Mouse (Mus musculus) heart, embryonic 13.5 days (tissue): Measurements from ENCODE around the gene Rhbdd2. TPM values are rescaled to one million over a fixed set of nuclear protein-coding genes. Genes with fewer than 3 reads are reported as not detected.

Source experiments
- ATAC-seq: fragments of 200-750 bp; cut with Nextera tagmentation; 2 replicates; pipeline ENCODE4 v1.8.0; 2017; ENCODE audit warnings: moderate TSS enrichment; ENCODE audit not compliant: insufficient number of reproducible peaks, low FRiP score, low TSS enrichment; ENCODE audit errors: extremely low read depth
- H3K27ac ChIP-seq: fragments of 300-500 bp; sonication (generic); replicated peaks from 2 replicates; pipeline ENCODE4 v1.5.1; 2015; ENCODE audit warnings: moderate library complexity, mild to moderate bottlenecking, inconsistent platforms
- H3K27me3 ChIP-seq: fragments of 300-500 bp; sonication (generic); replicated peaks from 2 replicates; pipeline ENCODE4 v1.6.1; 2015; ENCODE audit warnings: mild to moderate bottlenecking, inconsistent platforms
- H3K36me3 ChIP-seq: fragments of 300-500 bp; sonication (generic); 2 replicates; pipeline ENCODE4 v1.6.1; 2015; ENCODE audit warnings: mild to moderate bottlenecking, inconsistent platforms
- H3K4me1 ChIP-seq: fragments of 300-500 bp; sonication (generic); 2 replicates; pipeline ENCODE4 v1.6.1; 2015; ENCODE audit warnings: inconsistent platforms
- H3K4me2 ChIP-seq: fragments of 300-500 bp; sonication (generic); 2 replicates; pipeline ENCODE4 v1.6.1; 2015; ENCODE audit warnings: inconsistent platforms, mild to moderate bottlenecking, moderate library complexity
- H3K4me3 ChIP-seq: fragments of 300-500 bp; sonication (generic); 2 replicates; pipeline ENCODE4 v1.5.1; 2015; ENCODE audit warnings: moderate library complexity, mild to moderate bottlenecking, inconsistent platforms
- H3K9ac ChIP-seq: fragments of 300-500 bp; sonication (generic); 2 replicates; pipeline ENCODE4 v1.6.1; 2015; ENCODE audit warnings: inconsistent platforms, mild to moderate bottlenecking, moderate library complexity
- H3K9me3 ChIP-seq: fragments of 300-500 bp; sonication (generic); 2 replicates; pipeline ENCODE4 v1.6.1; 2016; ENCODE audit warnings: inconsistent platforms
- WGBS: fragments of 180-500 bp; shearing (Covaris S2); methylation state at CpG from one replicate; pipeline ENCODE4 v1.1.7; 2015; ENCODE audit warnings: mixed read lengths; 5-methylcytosine and 5-hydroxymethylcytosine counted together
- polyA plus RNA-seq: library from polyadenylated mRNA; unstranded; fragments of >200 nt; fragmentation: Nextera tagmentation; extraction: Ambion mirVana; gene quantifications from 2 replicates; pipeline ENCODE4 v1.2.1, GENCODE M21; 2015

Rhbdd2 gene
- polyA plus RNA-seq, 1 experiment from 2014 or later: 32.4 TPM

GRCm38 (mm10) chr5:135645330-135645729 is 12.9 kb downstream of the Rhbdd2 start:
- no peak overlapping the region for H3K4me2 ChIP-seq
- WGBS: 72% methylated on average over 5 of the region's 5 CpGs
- H3K27ac ChIP-seq: no peak overlapping the region
- peaks cover 22% of the 10 kb centered on the region for H3K36me3 ChIP-seq
- H3K4me1 ChIP-seq: no peaks in the 10 kb centered on the region; the same call in 1 of the 2 replicates
- no peaks in the 10 kb centered on the region for H3K27me3 ChIP-seq
- ATAC-seq: no peak
- no peak overlapping the region for H3K9ac ChIP-seq
- H3K4me3 ChIP-seq: no peak overlapping the region
- H3K9me3 ChIP-seq: no peaks in the 10 kb centered on the region

- no peaks in the 10 kb centered on the region for H3K4me1 ChIP-seq
- H3K27ac ChIP-seq: no peak overlapping the region
- no peak overlapping the region for H3K4me2 ChIP-seq
- no peak overlapping the region for H3K4me3 ChIP-seq
- H3K9me3 ChIP-seq: no peaks in the 10 kb centered on the region
- no peak overlapping the region for H3K9ac ChIP-seq
- peaks cover 18% of the 10 kb centered on the region for H3K36me3 ChIP-seq
- WGBS: 80% methylated on average over 6 of the region's 6 CpGs
- no peaks in the 10 kb centered on the region for H3K27me3 ChIP-seq
- no peak for ATAC-seq
Observed at GRCm38 (mm10) chr5:135646038-135646437, 13.6 kb downstream of the Rhbdd2 start.

- WGBS: 64% methylated on average over 9 of the region's 9 CpGs
Observed at GRCm38 (mm10) chr5:135648461-135649308, 16.3 kb downstream of the Rhbdd2 start.

GRCm38 (mm10) chr5:135649309-135649633 is 16.9 kb downstream of the Rhbdd2 start:
- Histone ChIP-seq H3K27me3 (no peaks in the 10 kb centered on the region), H3K9ac (no peak overlapping the region), H3K4me2 (no peak overlapping the region), H3K9me3 (no peaks in the 10 kb centered on the region), H3K36me3 (no peaks in the 10 kb centered on the region), H3K4me1 (no peaks in the 10 kb centered on the region), H3K27ac (no peak overlapping the region), H3K4me3 (no peak overlapping the region)
- 77% methylated on average over 1 of the region's 1 CpGs for WGBS
- no peak for ATAC-seq

More at GRCm38 (mm10) chr5:135648461-135649308, 16.3 kb downstream of the Rhbdd2 start:
- H3K4me1 ChIP-seq: no peaks in the 10 kb centered on the region
- H3K36me3 ChIP-seq: peaks cover 3% of the 10 kb centered on the region; the same call in 1 of the 2 replicates
- H3K4me3 ChIP-seq: no peak overlapping the region
- no peak for ATAC-seq
- no peaks in the 10 kb centered on the region for H3K27me3 ChIP-seq
- H3K9ac ChIP-seq: no peak overlapping the region
- no peak overlapping the region for H3K27ac ChIP-seq
- no peak overlapping the region for H3K4me2 ChIP-seq
- no peaks in the 10 kb centered on the region for H3K9me3 ChIP-seq

GRCm38 (mm10) chr5:135651536-135651935 is 19.1 kb downstream of the Rhbdd2 start:
- Histone ChIP-seq H3K4me3 (no peak overlapping the region), H3K4me2 (no peak overlapping the region), H3K9me3 (no peaks in the 10 kb centered on the region), H3K36me3 (no peaks in the 10 kb centered on the region), H3K4me1 (no peaks in the 10 kb centered on the region), H3K9ac (no peak overlapping the region), H3K27ac (no peak overlapping the region), H3K27me3 (no peaks in the 10 kb centered on the region)
- no peak for ATAC-seq
- 66% methylated on average over 3 of the region's 3 CpGs for WGBS

GRCm38 (mm10) chr5:135653209-135653608 is 20.8 kb downstream of the Rhbdd2 start:
- no peak overlapping the region for H3K4me3 ChIP-seq
- no peak overlapping the region for H3K27ac ChIP-seq
- ATAC-seq: no peak

GRCm38 (mm10) chr5:135656046-135656445 is 23.6 kb downstream of the Rhbdd2 start:
- Histone ChIP-seq H3K27me3 (no peaks in the 10 kb centered on the region), H3K9me3 (no peaks in the 10 kb centered on the region), H3K27ac (no peak overlapping the region), H3K36me3 (no peaks in the 10 kb centered on the region), H3K4me2 (no peak overlapping the region), H3K4me1 (peaks cover 10% of the 10 kb centered on the region; the same call in 1 of the 2 replicates), H3K4me3 (no peak overlapping the region), H3K9ac (no peak overlapping the region)
- WGBS: 69% methylated on average over 5 of the region's 5 CpGs
- no peak for ATAC-seq

More at GRCm38 (mm10) chr5:135653209-135653608, 20.8 kb downstream of the Rhbdd2 start:
- Histone ChIP-seq H3K4me2 (no peak overlapping the region), H3K36me3 (no peaks in the 10 kb centered on the region), H3K27me3 (no peaks in the 10 kb centered on the region), H3K9me3 (no peaks in the 10 kb centered on the region), H3K4me1 (peaks cover 3% of the 10 kb centered on the region; the same call in 1 of the 2 replicates), H3K9ac (no peak overlapping the region)
- 80% methylated on average over 2 of the region's 2 CpGs for WGBS

- no peak overlapping the region for H3K4me2 ChIP-seq
- H3K27me3 ChIP-seq: no peaks in the 10 kb centered on the region
- no peak overlapping the region for H3K27ac ChIP-seq
- no peak overlapping the region for H3K4me3 ChIP-seq
- WGBS: 82% methylated on average over 5 of the region's 5 CpGs
- H3K4me1 ChIP-seq: peaks cover 10% of the 10 kb centered on the region; the same call in 1 of the 2 replicates
- H3K9me3 ChIP-seq: no peaks in the 10 kb centered on the region
- no peak overlapping the region for H3K9ac ChIP-seq
- no peak for ATAC-seq
- no peaks in the 10 kb centered on the region for H3K36me3 ChIP-seq
Observed at GRCm38 (mm10) chr5:135657128-135657527, 24.7 kb downstream of the Rhbdd2 start.

GRCm38 (mm10) chr5:135657703-135658373 is 25.4 kb downstream of the Rhbdd2 start:
- no peak for ATAC-seq
- peaks cover 10% of the 10 kb centered on the region; the same call in 1 of the 2 replicates for H3K4me1 ChIP-seq
- H3K36me3 ChIP-seq: no peaks in the 10 kb centered on the region
- no peaks in the 10 kb centered on the region for H3K9me3 ChIP-seq
- 0 out of 2 replicates have a peak overlapping the region, but pooled peaks have one; percentile 25 for H3K9ac ChIP-seq
- WGBS: 37% methylated on average over 17 of the region's 17 CpGs
- H3K27ac ChIP-seq: no peak overlapping the region
- H3K4me2 ChIP-seq: peak overlapping the region; percentile 53
- H3K27me3 ChIP-seq: no peaks in the 10 kb centered on the region
- H3K4me3 ChIP-seq: 0 out of 2 replicates have a peak overlapping the region, but pooled peaks have one; percentile 16

GRCm38 (mm10) chr5:135659956-135660355 is 27.5 kb downstream of the Rhbdd2 start:
- H3K4me3 ChIP-seq: no peak overlapping the region
- WGBS: 16% methylated on average over 4 of the region's 4 CpGs
- no peaks in the 10 kb centered on the region for H3K27me3 ChIP-seq
- no peak overlapping the region for H3K27ac ChIP-seq
- H3K9ac ChIP-seq: no peak overlapping the region
- H3K4me2 ChIP-seq: no peak overlapping the region
- H3K9me3 ChIP-seq: no peaks in the 10 kb centered on the region
- H3K36me3 ChIP-seq: no peaks in the 10 kb centered on the region
- ATAC-seq: no peak
- peaks cover 10% of the 10 kb centered on the region; the same call in 1 of the 2 replicates for H3K4me1 ChIP-seq

GRCm38 (mm10) chr5:135660535-135660934 is 28.1 kb downstream of the Rhbdd2 start:
- no peak for ATAC-seq
- H3K4me1 ChIP-seq: peaks cover 10% of the 10 kb centered on the region; the same call in 1 of the 2 replicates
- WGBS: 75% methylated on average over 7 of the region's 7 CpGs
- no peak overlapping the region for H3K4me3 ChIP-seq
- H3K9ac ChIP-seq: no peak overlapping the region
- H3K4me2 ChIP-seq: no peak overlapping the region
- H3K9me3 ChIP-seq: peaks cover 1% of the 10 kb centered on the region; the same call in 1 of the 2 replicates
- H3K27ac ChIP-seq: no peak overlapping the region
- no peaks in the 10 kb centered on the region for H3K36me3 ChIP-seq
- H3K27me3 ChIP-seq: no peaks in the 10 kb centered on the region
